Mouse (Mus musculus) forelimb bud, embryonic 11.5 days (tissue): ENCODE measurements around the gene Irf2bp1.

Experiments
- DNase-seq: peaks from one replicate; pipeline ENCODE4 v3.0.0-alpha.2; 2012; ENCODE audit warnings: low read depth, low spot score

Gene Irf2bp1

DNA sequence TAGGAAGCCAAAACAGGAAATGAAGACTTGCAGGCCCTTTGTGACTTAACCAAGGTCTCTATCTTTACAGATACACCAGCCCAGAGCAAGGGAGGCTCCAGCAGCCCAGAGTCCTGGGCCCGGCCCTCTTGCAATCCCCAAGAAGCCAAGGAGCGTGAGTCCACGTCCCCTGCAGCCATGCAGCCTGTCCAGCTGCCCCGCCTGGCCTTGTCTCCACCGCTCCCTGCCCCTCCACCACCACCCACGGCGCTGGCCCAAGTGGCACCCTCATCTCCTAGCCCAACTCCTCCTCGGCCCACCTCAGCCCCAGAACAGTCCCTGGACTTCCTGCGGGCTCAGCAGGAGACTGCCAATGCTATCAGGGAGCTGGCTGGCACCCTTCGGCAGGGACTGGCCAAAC lies 3.4 kb upstream of the Irf2bp1 start:
- DNase-seq, result no peak

DNA sequence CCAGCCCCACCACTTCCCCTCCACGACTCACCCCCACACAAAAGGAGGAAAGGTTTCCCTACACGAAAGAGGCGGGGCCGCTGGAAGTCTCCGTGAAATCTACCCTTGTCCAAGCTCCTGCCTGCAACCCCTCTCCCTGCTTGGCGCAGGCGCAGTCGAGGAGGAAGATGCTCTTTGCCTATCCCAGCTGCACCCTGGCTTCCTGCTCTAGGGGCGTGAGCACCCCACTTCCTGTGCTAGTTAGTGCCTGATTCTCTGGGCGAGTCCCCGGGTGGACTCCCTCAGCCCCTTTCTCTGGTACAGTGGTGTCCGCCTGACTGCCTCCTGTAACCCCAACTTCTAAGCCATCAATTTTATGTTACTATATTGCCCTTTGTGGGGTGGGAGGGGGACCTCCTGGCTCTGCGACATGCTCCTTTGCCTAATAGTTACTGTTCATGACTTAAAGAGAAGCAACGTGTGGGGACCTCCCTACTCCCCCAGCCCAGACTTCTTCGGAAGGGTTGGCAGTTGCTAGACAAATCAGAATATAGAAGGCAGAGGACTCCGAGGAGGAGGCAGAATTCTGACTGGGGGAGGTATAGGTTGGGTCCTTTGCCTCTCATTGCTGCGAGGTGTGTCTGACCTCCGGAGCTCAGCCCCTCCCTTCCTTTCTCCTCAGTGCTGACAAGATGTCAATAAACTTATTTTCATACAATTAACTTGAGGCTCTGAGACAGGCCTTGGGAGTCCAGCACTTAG lies 2.6 kb upstream of the Irf2bp1 start:
- DNase-seq, result no peak

- DNase-seq, result no peak
Observed at GRCm38 (mm10) chr7:19001807-19002085, 2.1 kb upstream of the Irf2bp1 start.

DNA sequence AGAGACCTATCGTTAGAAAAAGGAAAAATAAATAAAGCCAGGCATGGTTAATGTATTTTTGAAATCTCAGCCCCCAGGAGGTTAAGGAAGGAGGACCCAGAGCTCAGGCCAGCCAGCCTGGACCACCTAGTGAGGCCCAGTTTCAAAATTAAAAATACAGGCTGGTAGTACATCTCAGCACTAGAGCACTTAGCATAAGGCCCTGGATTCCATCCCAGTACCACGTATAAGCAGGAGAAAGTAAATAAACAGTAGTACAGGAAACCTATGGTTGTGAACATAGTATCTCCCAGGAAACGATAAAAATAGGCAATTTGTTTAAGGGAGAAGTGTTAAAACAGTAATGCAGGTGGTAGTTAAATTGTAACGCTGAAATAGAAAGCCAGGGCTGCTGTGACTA lies 1.7 kb upstream of the Irf2bp1 start:
- no peak for DNase-seq

DNA sequence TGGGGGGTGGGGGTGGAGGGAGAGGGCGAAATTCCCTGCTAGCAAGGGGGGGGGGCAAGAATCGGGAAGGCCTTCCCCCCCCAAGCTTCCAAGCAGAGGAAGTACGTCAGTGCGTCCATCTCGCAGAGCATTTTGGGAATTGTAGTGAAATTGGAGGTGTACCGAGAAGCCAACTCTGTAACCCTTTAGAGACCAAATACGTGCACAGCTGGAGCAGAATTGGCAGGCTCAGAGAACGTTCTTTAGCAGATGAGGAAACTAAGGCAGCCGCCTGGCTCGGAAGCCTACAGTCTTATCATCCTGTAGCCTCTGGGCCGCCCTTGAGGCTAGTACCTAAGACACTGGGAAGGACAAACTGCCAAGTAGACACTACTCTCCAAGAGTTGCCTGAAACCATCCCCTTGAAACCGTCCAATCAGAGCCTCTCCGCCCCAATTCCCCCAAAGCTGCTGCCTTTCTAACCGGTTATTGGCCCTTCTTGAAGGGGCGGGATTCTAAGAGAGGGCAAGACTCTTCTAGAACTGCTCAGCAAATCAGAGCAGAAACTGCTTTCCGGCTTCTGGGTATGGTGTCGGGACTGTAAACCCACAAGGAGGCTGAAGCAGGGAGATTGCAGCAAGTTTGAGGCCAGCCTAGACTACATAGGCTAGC lies 871 bp upstream of the Irf2bp1 start:
- DNase-seq, result peak; percentile 88

DNA sequence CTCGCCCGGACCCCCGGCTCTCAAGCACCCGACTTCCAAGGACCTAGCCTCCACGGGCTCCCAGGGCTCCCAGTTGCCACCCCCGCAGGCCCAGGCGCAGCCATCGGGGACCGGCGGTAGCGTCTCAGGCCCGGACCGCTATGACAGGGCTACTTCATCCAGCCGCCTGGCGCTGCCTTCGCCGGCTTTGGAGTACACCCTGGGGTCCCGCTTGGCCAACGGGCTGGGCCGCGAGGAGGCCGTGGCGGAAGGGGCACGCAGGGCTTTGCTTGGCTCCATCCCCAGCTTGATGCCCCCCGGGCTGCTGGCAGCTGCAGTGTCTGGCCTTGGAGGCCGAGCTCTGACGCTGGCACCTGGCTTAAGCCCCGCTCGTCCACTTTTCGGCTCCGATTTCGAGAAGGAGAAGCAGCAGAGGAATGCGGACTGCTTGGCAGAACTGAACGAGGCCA lies 811 bp downstream of the Irf2bp1 start:
- no peak for DNase-seq

DNA sequence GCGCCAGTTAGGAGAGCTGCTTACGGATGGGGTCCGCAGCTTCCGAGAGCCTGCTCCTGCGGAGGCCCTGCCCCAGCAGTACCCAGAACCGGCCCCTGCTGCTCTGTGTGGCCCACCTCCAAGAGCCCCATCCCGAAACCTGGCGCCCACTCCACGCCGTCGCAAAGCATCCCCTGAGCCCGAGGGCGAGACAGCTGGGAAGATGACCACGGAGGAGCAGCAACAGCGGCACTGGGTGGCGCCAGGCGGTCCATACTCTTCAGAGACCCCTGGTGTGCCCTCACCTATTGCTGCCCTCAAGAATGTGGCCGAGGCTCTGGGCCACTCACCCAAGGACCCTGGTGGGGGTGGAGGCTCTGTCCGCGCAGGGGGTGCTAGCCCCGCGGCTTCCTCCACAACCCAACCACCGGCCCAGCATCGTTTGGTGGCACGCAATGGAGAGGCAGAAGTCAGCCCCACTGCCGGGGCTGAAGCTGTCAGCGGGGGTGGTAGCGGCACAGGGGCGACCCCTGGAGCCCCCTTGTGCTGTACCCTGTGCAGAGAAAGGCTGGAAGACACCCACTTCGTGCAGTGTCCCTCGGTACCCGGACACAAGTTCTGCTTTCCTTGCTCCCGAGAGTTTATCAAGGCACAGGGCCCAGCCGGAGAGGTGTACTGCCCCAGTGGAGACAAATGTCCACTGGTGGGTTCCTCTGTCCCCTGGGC lies 1.7 kb downstream of the Irf2bp1 start:
- DNase-seq, result no peak

- peak; percentile 91 for DNase-seq
Observed at GRCm38 (mm10) chr7:19006476-19006875, 2.6 kb downstream of the Irf2bp1 start.

- DNase-seq, result no peak
Observed at GRCm38 (mm10) chr7:19007026-19007977, 3.5 kb downstream of the Irf2bp1 start.

- DNase-seq, result no peak
Observed at GRCm38 (mm10) chr7:19010581-19010980, 6.7 kb downstream of the Irf2bp1 start.

DNA sequence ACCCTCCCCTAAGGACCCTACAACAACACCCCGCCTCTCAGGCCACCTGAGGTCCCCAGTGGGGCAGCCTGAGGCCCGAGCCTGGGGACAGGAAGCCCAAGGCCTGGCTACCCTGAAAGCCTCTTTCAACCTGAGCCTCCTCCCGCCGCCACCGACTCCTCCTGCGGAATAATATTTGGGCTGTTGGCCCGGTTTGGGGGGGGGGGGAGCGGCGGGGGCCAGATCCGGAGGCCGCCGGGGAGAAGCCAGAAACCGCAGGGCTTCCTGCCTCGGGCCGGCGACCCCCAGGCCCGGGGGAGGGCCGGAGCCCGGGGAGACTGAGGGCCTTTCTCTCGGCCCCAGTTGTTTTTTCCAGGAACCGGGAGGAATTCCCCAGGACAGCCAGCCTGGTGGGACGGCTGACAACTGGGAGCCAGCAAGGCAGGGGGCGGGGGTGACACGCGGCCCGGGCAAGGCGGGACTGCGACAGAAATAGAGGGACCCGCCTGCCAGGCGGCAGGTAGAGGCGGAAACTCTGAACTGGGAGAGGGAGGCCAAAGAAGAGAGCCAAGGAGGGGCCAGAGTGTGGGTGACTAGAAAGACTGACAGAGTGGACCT lies 8.3 kb downstream of the Irf2bp1 start:
- no peak for DNase-seq

DNA sequence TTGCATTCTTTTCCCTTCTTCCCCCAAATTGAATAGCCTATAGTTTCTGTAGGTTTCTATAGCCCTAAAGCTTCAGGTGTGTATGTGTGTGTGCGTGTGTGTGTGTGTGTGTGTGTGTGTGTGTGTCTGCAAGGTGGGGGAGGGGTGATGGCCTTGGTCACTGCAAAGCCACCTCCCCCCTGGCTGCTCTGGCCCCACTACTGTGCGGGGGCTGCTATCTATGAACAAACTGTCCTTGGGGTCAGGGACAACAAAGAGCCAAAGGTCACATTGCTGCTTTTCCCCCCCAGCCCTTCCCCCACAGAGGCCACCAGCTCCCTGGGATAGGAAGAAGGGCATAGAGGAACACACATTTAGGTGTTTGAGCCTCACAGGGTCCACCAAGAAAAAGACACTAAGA lies 9.0 kb downstream of the Irf2bp1 start:
- DNase-seq, result no peak

DNA sequence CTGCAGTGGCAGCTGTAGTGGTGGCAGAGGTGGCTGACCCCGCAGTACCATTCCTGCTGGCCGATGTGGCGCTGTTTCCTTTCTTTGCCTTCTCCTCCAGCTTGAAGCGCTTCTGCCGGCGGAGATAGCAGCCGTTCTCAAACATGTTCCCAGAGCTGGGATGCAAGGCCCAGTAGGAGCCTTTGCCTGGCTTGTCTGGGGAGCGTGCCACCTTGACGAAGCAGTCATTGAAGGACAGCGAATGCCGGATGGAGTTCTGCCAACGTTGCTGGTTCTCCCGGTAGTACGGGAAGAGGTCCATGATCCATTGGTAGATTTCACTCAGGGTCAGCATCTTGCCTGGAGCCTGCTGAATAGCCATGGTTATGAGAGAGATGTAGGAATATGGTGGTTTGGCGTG lies 10.6 kb downstream of the Irf2bp1 start:
- DNase-seq, result no peak

- no peak for DNase-seq
Observed at GRCm38 (mm10) chr7:19016042-19016441, 12.2 kb downstream of the Irf2bp1 start.

DNA sequence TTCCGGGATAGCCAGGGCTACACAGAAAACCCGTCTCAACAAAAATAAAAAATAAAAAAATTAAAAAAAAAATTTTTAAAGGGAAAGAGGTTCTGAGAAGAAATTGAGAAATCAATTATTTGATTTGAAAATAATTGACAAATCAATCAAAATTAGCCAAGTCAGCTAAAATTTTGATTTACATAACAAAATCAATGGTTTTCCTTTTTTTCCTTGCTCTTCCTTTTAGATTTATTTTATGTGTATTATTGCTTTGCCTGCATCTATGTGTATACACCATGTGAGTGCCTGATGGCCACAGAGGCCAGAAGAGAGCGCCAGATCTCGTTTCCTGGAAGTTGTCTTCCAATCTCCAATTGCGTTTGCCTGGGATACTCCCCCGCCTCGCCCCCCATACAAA lies 14.1 kb downstream of the Irf2bp1 start:
- no peak for DNase-seq

- DNase-seq, result no peak
Observed at GRCm38 (mm10) chr7:19021048-19021447, 17.2 kb downstream of the Irf2bp1 start.

GRCm38 (mm10) chr7:19022189-19022958 lies 18.5 kb downstream of the Irf2bp1 start:
- no peak for DNase-seq

DNA sequence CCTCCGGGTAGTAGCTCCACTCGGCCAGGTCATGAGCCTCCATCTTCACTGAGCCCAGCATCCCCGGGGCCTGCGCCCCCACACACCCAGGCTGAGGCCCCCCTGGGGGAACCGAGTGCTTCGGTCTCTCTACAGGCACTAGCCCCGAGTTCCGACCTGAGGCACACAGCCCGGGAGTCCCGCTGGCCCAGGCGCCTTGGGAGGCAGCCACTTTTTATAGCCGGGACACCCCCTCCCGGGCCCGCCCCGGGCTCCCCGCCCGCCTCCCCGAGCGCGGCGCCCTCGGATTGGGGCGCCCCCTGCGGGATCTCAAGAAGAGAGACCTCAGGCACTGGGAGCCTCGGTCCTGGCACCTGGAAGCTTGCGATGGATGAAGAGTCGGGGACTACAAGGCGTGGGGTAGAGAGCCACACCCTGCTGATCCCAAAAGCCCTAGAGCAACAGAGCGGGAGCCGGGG lies 19.5 kb downstream of the Irf2bp1 start, which contains the start of gene Foxa3:
Gene Foxa3 (minus strand): TSS at position 182 of the 458 bp plus-strand sequence.
- DNase-seq, result no peak

GRCm38 (mm10) chr7:19024096-19024506 lies 20.3 kb downstream of the Irf2bp1 start, which contains the start of gene Sympk:
TSS of gene Sympk (plus strand) at chr7:19024377.
- DNase-seq, result peak; percentile 98

GRCm38 (mm10) chr7:19024581-19025255 lies 20.9 kb downstream of the Irf2bp1 start:
- DNase-seq, result peak; percentile 29
